Mouse (Mus musculus): ENCODE data around the gene Syce1l.

Gene Syce1l

DNA sequence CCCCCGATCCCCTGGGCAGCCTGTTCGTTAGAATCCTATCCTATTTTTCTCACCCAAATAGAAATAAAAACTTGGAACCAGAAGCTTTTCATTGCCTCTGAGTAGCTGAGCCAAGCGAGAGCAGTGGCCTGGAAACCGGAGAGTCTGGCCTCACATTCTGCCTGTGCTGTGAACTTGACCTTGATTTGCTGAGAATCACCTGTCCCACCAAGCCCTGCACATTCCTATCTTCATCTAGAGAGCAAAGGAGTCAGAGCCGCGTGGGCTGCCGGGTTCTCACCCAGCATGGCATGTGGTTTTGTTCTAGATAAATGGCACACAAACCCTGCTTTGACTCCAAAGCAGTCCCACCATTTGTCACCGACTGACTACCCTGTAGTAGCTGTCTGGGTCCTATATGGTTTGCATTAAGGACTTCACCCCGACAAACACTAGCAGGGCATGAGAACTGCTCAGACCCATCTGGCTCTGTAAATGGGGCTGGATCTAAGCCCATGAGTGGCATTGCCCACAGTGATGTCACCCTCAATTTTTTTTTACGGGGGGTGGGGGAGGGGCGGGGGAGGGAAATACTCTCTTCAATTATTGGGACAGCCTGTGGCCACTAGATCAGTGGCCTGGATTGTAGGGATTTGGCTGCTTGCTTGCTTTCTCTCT lies 29.7 kb downstream of the Syce1l start:
- in situ Hi-C loops (cut with MboI): no loop called here

DNA sequence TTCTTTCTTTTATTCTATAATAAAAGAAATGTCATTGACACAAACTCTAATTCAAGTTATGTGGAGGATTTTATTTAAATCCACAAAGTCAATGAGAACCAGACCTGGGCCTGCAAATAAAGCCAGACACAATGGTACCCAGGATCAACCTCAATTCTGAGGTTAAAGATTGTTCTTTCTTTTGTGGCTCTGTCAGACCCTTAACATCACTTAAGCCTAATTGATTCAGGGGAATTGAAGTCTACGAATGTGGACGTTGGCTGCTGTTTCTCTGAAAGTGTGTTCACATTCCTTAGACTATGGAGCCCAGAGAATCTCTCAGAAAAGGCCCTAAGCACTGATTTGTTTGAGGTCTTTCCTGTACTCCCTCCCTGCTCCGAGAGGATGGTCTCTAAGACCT lies 30.3 kb downstream of the Syce1l start:
- in situ Hi-C loops (cut with MboI): no loop called here

DNA sequence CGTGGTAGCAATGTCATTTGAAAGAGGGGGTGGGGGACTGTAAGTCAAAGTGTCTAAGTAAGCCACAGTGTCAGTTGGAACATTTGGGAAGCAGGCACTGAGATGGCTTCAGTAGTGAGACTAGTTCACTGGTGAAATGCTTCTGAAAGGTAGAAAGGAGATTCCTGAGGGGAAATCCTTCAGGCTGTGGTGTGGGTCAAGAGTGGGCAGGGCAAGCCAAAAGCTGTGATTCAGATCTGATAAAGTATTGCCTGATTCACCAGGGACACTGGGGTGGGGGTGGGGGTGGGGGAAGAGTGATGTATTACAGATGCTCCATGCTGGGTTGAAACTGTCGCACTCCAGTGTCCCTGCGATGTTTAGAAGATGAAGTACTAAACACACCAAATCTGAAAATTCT lies 31.6 kb downstream of the Syce1l start:
- in situ Hi-C loops (cut with MboI): no loop called here

DNA sequence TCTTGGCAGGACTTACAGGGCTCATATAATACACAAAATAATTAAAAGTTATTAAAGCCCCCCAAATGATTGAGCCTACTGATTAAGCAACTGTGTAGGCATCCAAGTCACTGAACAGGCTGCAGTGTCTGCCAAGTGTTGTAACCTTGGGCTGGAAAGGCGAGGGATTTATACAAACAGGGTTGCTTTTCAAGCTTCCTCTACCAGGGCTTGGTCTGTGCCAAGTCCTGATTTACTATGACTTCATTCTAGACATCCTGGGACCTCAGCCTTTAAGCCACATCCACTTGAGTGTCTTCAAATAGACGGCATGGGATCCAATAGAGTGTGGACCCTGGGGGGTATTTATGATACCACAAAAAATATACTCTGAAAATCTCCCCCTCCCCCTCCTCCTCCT lies 32.3 kb downstream of the Syce1l start:
- in situ Hi-C loops (cut with MboI): no loop called here

- in situ Hi-C loops (cut with MboI): no loop called here
Observed at GRCm38 (mm10) chr8:113676811-113677210, 33.8 kb downstream of the Syce1l start.

DNA sequence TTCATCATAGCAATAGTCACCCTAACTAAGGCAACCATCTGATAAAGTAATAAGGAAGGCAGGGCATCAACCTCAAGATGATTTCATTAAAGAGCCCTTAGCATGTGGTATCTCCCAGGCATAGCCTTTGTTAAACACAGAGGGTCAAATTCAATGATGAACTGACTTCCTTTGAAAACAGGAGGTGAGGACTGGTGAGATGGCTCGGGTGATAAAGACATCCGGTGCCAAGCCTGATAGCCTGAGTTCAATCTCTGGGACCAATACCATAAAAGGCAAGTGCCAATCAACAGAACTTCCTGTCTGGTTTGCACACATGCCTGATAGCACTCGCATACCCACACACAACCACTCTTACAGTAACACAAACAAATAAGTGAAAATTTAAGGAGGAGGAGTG lies 36.3 kb downstream of the Syce1l start:
- in situ Hi-C loops (cut with MboI): no loop called here

GRCm38 (mm10) chr8:113687889-113688542 lies 45.0 kb downstream of the Syce1l start:
- in situ Hi-C loops (cut with MboI): no loop called here

- in situ Hi-C loops (cut with MboI): no loop called here
Observed at GRCm38 (mm10) chr8:113688543-113688915, 45.5 kb downstream of the Syce1l start.

DNA sequence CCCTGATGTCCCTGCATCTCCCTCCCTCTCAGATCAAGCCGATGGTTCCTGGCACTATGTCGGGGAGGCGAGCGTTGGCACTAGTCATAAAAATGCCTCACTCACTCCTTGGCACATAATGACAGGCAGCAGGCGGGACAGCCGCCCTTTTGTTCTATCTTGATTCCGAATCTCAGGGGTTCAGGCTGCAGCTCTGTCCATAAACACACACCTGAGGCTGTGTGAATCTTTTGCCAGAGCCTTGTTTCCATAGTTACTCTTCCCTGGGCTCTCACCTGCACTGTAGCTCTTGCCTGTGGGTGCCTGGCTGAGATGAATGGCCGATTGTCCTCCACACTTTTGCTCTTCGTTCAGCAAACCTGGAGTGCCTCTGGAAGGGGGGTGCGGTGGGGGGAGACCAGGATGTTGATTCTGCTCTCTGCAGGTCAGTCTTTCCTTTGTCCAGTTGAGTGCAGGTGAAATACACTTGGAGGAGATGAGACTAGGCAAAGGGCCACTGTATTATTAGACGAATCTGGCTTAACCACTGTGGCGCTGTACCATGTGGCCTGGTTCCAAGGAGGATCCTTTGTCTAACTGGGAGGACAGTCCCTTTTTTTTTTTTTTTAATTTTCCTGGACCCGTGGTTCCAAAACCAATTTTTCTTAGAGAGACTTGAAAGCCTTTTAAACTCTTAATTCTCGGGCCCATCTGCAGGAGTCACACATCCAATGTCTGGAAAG lies 48.8 kb downstream of the Syce1l start:
- in situ Hi-C loops (cut with MboI): no loop called here

GRCm38 (mm10) chr8:113704968-113705367 lies 62.0 kb downstream of the Syce1l start:
- in situ Hi-C loops (cut with MboI): no loop called here
